Mouse (Mus musculus): ENCODE results near the gene Idh2.

GRCm38 (mm10) chr7:80123115-80123514 is 7.9 kb upstream of the Idh2 start:
- no peak for TF ChIP-seq HCFC1 (IDR thresholded peaks at IDR 0.05; ENCODE audit: borderline replicate concordance, insufficient read depth, low read length)
- no peak for TF ChIP-seq CHD2 (IDR thresholded peaks at IDR 0.05; ENCODE audit: low read depth, low read length)
- no peak for TF ChIP-seq MAFK (IDR thresholded peaks at IDR 0.05; ENCODE audit: insufficient read depth, low read depth, low read length)
- no peak for TF ChIP-seq ZNF384 (IDR thresholded peaks at IDR 0.05; ENCODE audit: low read depth, low read length)
